Mouse (Mus musculus): ENCODE measurements around the gene Slc25a25.

DNA sequence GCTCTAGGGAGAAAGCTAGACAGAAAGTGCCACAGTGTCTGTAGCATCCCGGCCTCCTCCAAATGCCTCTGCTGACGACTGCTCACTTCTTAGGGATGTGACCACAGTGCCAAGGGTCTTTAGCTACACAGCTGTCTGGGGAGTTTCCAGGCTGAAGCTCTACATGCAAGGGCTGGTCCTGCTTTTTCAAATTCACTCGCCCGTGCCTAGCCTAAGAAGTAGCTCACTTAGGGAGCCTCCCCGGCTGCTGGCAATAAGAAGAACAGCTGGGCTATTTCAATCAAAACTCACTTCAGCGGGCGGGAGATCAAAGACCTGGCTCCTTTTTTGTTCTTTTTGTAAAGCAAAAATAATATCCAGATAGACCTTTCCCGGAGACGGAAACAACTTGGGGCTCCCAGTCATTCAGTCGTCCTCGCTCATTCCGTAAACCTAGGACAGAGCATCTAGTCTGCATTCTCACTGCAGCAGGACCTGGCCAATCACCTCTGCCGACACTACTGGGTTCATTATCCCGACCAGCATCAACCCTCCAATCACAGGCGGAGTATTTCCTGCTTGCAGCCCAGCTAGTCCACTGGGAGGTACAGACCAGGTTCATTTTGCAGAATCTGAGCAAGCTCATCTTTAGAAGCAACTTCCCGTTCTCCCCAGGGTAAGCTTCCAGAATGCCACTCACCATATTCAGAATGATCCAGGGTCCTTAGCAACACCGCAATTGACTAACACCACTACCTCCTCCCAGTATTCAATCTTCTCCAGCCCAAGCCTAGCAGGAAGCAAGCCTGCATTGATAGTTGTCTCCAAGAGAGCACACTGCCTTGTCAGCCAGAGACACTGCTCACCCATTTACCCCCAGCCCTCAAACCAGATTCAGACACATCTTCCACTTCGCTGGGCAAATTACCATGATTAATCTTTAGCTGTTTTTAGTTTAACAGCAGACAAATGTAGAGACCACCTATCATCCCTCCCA is 20.3 kb downstream of the Slc25a25 start:
- TF ChIP-seq POLR2A (IDR thresholded peaks at IDR 0.05; ENCODE audit: control insufficient read depth, extremely low read depth, insufficient read depth, low read length, poor library complexity), result no peak
- no peak for TF ChIP-seq CTCF (IDR thresholded peaks at IDR 0.05; ENCODE audit: borderline replicate concordance, control insufficient read depth, extremely low read depth, insufficient read depth, low read length, poor library complexity)
